Comparison of ENCODE assay signal across 17 mouse cellular contexts in genomic region chr16:62652769-62653465, GRCm38 (mm10).
"Had no signal": no experiment of that assay in that cellular context is flagged by ENCODE, and none has a peak within 500 bp of the region (broad histone marks: within the 10 kb centered on the region; RNA-seq: fewer than 3 reads in every experiment).

No protein-coding gene starts in this region.

- ATAC-seq: liver, postnatal 0 days; lung, postnatal 0 days; midbrain, embryonic 16.5 days had no signal

- H3K4me2 ChIP-seq: lung, embryonic 15.5 days; midbrain, embryonic 12.5 days; neural tube, embryonic 12.5 days; stomach, embryonic 15.5 days had no signal

- H3K9ac ChIP-seq: liver, postnatal 0 days; lung, embryonic 15.5 days; midbrain, embryonic 12.5 days; neural tube, embryonic 12.5 days; stomach, embryonic 15.5 days had no signal

- H3K27me3 ChIP-seq: lung, embryonic 15.5 days; megakaryocyte, embryonic 14.5 days; midbrain, embryonic 12.5 days; neural tube, embryonic 12.5 days; stomach, embryonic 15.5 days had no signal

- H3K4me1 ChIP-seq: lung, embryonic 15.5 days; megakaryocyte, embryonic 14.5 days; neural tube, embryonic 12.5 days; stomach, embryonic 15.5 days had no signal

- H3K4me3 ChIP-seq: lung, embryonic 15.5 days; megakaryocyte, embryonic 14.5 days; midbrain, embryonic 12.5 days; neural tube, embryonic 12.5 days; stomach, embryonic 15.5 days had no signal

- H3K36me3 ChIP-seq: lung, embryonic 15.5 days; midbrain, embryonic 12.5 days; neural tube, embryonic 12.5 days; stomach, embryonic 15.5 days had no signal

- H3K27ac ChIP-seq: lung, embryonic 15.5 days; macrophage; midbrain, embryonic 12.5 days; neural tube, embryonic 12.5 days; stomach, embryonic 15.5 days; stomach, postnatal 0 days had no signal

- H3K9me3 ChIP-seq: lung, embryonic 15.5 days; megakaryocyte, embryonic 14.5 days; midbrain, embryonic 12.5 days; neural tube, embryonic 12.5 days; stomach, embryonic 15.5 days had no signal

- DNase-seq: liver, postnatal 0 days; lung, adult 2 months; lung, postnatal 14 days; lung, postnatal 36 days; right cerebral cortex, postnatal 14 days; thymus, adult 2 months; thymus, postnatal 25 days; thymus, postnatal 4 days had no signal
